Mouse (Mus musculus) heart, adult 2 months (tissue): ENCODE measurements around the gene Cpxm2. TPM values are rescaled to one million over a fixed set of nuclear protein-coding genes. Genes with fewer than 3 reads are reported as not detected.

Experiments used
- DNase-seq, 2 experiments: peaks; one replicate each; pipeline ENCODE4 v3.0.0; 2021
- H3K27ac ChIP-seq: fragments of 200-600 bp; 2 replicates; pipeline ENCODE4 v1.8.1; 2022
- H3K27me3 ChIP-seq: fragments of 200-500 bp; 2 replicates; pipeline ENCODE4 v1.6.1; 2012; ENCODE audit warnings: mild to moderate bottlenecking, low read length, inconsistent platforms, mixed read lengths; ENCODE audit not compliant: control insufficient read depth, insufficient read depth
- H3K36me3 ChIP-seq: fragments of 200-500 bp; 2 replicates; pipeline ENCODE4 v1.6.1; 2012; ENCODE audit warnings: low read length, inconsistent platforms; ENCODE audit not compliant: control insufficient read depth, insufficient read depth
- H3K4me1 ChIP-seq: fragments of 200-500 bp; 2 replicates; pipeline ENCODE4 v1.6.1; 2011; ENCODE audit warnings: low read length; ENCODE audit not compliant: control insufficient read depth, insufficient read depth
- H3K4me3 ChIP-seq: fragments of 200-600 bp; 2 replicates; pipeline ENCODE4 v1.8.1; 2022
- H3K79me2 ChIP-seq: fragments of 200-500 bp; replicated peaks from 2 replicates; pipeline ENCODE4 v1.6.1; 2012; ENCODE audit warnings: mild to moderate bottlenecking, inconsistent platforms, low read length, moderate library complexity, mixed read lengths; ENCODE audit not compliant: control insufficient read depth, insufficient read depth
- H3K9ac ChIP-seq: fragments of 200-500 bp; 2 replicates; pipeline ENCODE4 v1.6.1; 2012; ENCODE audit warnings: low read depth, mild to moderate bottlenecking, control low read depth, inconsistent platforms, low read length, mixed read lengths
- CTCF ChIP-seq: fragments of 200-600 bp; IDR thresholded peaks from 2 replicates; pipeline ENCODE4 v1.8.1; 2022; ENCODE audit warnings: antibody characterized with exemption, mild to moderate bottlenecking, moderate library complexity
- EP300 ChIP-seq: fragments of 200-500 bp; IDR thresholded peaks from 2 replicates; pipeline ENCODE4 v1.6.1; 2011; ENCODE audit warnings: low read depth, low read length, control low read depth; ENCODE audit not compliant: insufficient read depth
- POLR2A ChIP-seq: fragments of 200-500 bp; IDR thresholded peaks from 2 replicates; pipeline ENCODE4 v1.6.1; 2011; ENCODE audit warnings: mild to moderate bottlenecking, low read depth, low read length, control low read depth; ENCODE audit not compliant: insufficient read depth
- WGBS: fragments of 180-500 bp; shearing (Covaris S2); methylation state at CpG from one replicate; pipeline ENCODE4 v1.1.7; 2018; 5-methylcytosine and 5-hydroxymethylcytosine counted together
- intact Hi-C: fragments of 180-260 bp; cut with DNase I; formaldehyde crosslinking; loops from one replicate; pipeline ENCODE4 v1.15.1; 2025
- polyA plus RNA-seq: library from polyadenylated mRNA; depleted of rRNA; stranded (reverse); fragments of >200 nt; gene quantifications from 2 replicates; pipeline ENCODE4 v1.2.3, GENCODE M21; 2012
- total RNA-seq, 2 experiments: library from RNA; stranded (reverse); gene quantifications; 2 replicates each; pipeline ENCODE4 v1.2.3; 2021

The Cpxm2 gene
- total and polyA plus RNA-seq, 3 experiments = 8.8 to 18.6 (median 9.8) TPM

GRCm38 (mm10) chr7:132193606-132194005 is 39.1 kb upstream of the Cpxm2 start:
- 53% methylated on average over 2 of the region's 2 CpGs for WGBS
- TF ChIP-seq CTCF (no peak), EP300 (no peak), POLR2A (no peak)
- H3K9ac ChIP-seq = no peak overlapping the region
- intact Hi-C loops = no loop called here
- H3K36me3 ChIP-seq = no peaks in the 10 kb centered on the region
- peak in 1 of 2 experiments; percentile 40 for DNase-seq
- H3K79me2 ChIP-seq = no peaks in the 10 kb centered on the region
- H3K4me3 ChIP-seq = no peak overlapping the region
- H3K27ac ChIP-seq = no peak overlapping the region
- peaks cover 5% of the 10 kb centered on the region for H3K4me1 ChIP-seq
- H3K27me3 ChIP-seq = no peaks in the 10 kb centered on the region

GRCm38 (mm10) chr7:132187456-132187855 is 32.9 kb upstream of the Cpxm2 start:
- 43% methylated on average over 3 of the region's 3 CpGs for WGBS
- Histone ChIP-seq H3K27ac (no peak overlapping the region), H3K27me3 (no peaks in the 10 kb centered on the region; the same call in 1 of the 2 replicates), H3K79me2 (no peaks in the 10 kb centered on the region), H3K4me3 (no peak overlapping the region), H3K4me1 (peaks cover 3% of the 10 kb centered on the region), H3K36me3 (no peaks in the 10 kb centered on the region), H3K9ac (no peak overlapping the region)
- no peak for DNase-seq
- intact Hi-C loops = no loop called here
- no peak for TF ChIP-seq POLR2A
- no peak for TF ChIP-seq CTCF
- no peak for TF ChIP-seq EP300

GRCm38 (mm10) chr7:132183892-132184404 is 29.4 kb upstream of the Cpxm2 start:
- intact Hi-C loops = no loop called here
- 57% methylated on average over 5 of the region's 5 CpGs for WGBS

GRCm38 (mm10) chr7:132181586-132182198 is 27.2 kb upstream of the Cpxm2 start:
- H3K4me3 ChIP-seq = no peak overlapping the region
- no peaks in the 10 kb centered on the region for H3K36me3 ChIP-seq
- H3K9ac ChIP-seq = no peak overlapping the region
- DNase-seq = no peak
- intact Hi-C loops = no loop called here
- WGBS = 77% methylated on average over 4 of the region's 4 CpGs
- no peaks in the 10 kb centered on the region for H3K79me2 ChIP-seq
- H3K27me3 ChIP-seq = no peaks in the 10 kb centered on the region
- TF ChIP-seq EP300 (no peak), POLR2A (no peak), CTCF (no peak)
- no peaks in the 10 kb centered on the region for H3K4me1 ChIP-seq
- no peak overlapping the region for H3K27ac ChIP-seq

More at GRCm38 (mm10) chr7:132183892-132184404, 29.4 kb upstream of the Cpxm2 start:
- no peak for DNase-seq
- Histone ChIP-seq H3K4me1 (no peaks in the 10 kb centered on the region; the same call in 1 of the 2 replicates), H3K4me3 (no peak overlapping the region), H3K36me3 (no peaks in the 10 kb centered on the region), H3K9ac (no peak overlapping the region), H3K27me3 (no peaks in the 10 kb centered on the region; the same call in 1 of the 2 replicates), H3K27ac (no peak overlapping the region), H3K79me2 (no peaks in the 10 kb centered on the region)
- TF ChIP-seq CTCF (no peak), POLR2A (no peak), EP300 (no peak)

DNA sequence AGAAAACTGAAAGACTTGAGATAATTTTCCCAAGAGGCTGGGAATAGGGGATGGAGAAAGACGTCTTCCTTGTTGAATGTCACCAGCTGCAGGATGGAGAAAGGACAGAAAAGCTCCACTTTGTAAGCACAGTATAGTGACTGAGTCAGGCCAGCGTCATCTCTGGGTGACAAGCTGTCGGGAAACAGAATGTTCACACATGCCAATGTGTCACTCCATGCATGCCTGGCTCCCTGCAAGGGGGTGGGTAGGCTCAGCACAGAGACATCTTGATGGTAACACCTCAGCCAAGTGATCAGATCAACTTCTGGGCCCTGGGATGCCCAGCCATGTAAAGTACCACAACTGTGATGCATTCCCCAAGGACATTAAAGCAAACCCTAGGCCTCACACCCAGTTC is 26.5 kb upstream of the Cpxm2 start:
- Histone ChIP-seq H3K36me3 (no peaks in the 10 kb centered on the region), H3K27me3 (no peaks in the 10 kb centered on the region), H3K9ac (no peak overlapping the region), H3K27ac (no peak overlapping the region), H3K4me3 (no peak overlapping the region), H3K79me2 (no peaks in the 10 kb centered on the region), H3K4me1 (no peaks in the 10 kb centered on the region)
- intact Hi-C loops = no loop called here
- TF ChIP-seq EP300 (no peak), CTCF (no peak), POLR2A (no peak)
- WGBS = 44% methylated on average over 3 of the region's 3 CpGs
- DNase-seq = no peak

DNA sequence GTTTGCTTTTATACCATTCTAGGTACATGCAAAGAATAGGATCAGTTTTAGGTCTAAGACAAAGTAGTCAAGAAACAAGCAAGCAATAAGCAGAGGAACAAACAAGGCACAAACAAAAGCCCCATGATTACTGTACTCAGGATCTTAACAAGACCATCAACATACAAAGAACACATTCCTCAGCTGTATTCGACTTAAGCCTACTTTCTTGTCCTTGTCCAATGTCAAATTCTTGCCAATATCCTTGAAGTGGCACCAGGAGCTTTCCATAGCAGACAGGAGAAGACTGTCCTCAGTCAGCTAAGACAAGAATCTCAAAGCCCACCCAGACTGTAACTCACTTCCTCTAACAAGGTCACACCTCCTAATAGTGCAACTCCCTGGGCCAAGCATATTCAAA is 24.5 kb upstream of the Cpxm2 start:
- 35% methylated on average over 1 of the region's 1 CpGs for WGBS
- Histone ChIP-seq H3K4me3 (no peak overlapping the region), H3K36me3 (no peaks in the 10 kb centered on the region), H3K27ac (no peak overlapping the region), H3K9ac (no peak overlapping the region), H3K27me3 (no peaks in the 10 kb centered on the region), H3K79me2 (no peaks in the 10 kb centered on the region), H3K4me1 (no peaks in the 10 kb centered on the region)
- TF ChIP-seq CTCF (no peak), EP300 (no peak), POLR2A (no peak)
- intact Hi-C loops = no loop called here
- DNase-seq = no peak
